Comparison of ENCODE assay signal across 10 mouse cellular contexts in the genomic region with DNA sequence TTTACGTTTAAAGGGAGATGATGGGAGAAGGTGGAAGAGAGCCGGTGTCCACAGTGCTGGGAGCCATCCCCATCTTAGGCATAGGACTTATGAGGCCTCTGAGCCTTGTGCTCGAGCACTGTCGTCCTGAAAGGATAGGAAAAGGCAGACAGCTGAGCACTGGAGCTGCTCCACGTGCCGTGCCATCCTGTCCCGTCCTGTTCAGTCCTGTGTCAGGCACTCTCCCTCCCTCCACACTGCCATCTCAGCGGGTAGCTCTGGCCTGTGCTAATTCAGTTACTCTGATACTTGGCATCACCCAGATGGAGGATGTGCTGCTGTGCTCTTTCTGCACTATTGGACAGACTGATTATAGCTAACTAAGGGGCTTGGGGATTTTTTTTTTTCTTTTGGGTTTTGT.
"Had no signal": no experiment of that assay in that cellular context is flagged by ENCODE, and none has a peak within 500 bp of the region (broad histone marks: within the 10 kb centered on the region; RNA-seq: fewer than 3 reads in every experiment).

No protein-coding gene starts in this region.

- H3K4me2 ChIP-seq: limb, embryonic 13.5 days; midbrain, embryonic 12.5 days; stomach, embryonic 15.5 days had no signal

- H3K4me3 ChIP-seq: limb, embryonic 13.5 days; midbrain, embryonic 12.5 days; stomach, embryonic 15.5 days had no signal

- DNase-seq: kidney, postnatal 10 days; layer of hippocampus, postnatal 36 days; left cerebral cortex, postnatal 4 days; lung, adult 18-20 months; right cerebral cortex, postnatal 14 days; thymus, adult 2 months; thymus, postnatal 25 days had no signal

- H3K27me3 ChIP-seq: limb, embryonic 13.5 days; midbrain, embryonic 12.5 days; stomach, embryonic 15.5 days had no signal
